Mouse (Mus musculus) E14TG2a.4 (cell line): ENCODE measurements around the gene Slc1a3.

Experiments used
- CTCF ChIP-seq: conservative IDR thresholded peaks from 2 replicates; pipeline ENCODE4 v1.5.1; 2014; ENCODE audit warnings: low read length
- POU5F1 ChIP-seq: IDR thresholded peaks from 2 replicates; pipeline ENCODE4 v1.6.1; 2014; ENCODE audit warnings: low read length, borderline replicate concordance

- TF ChIP-seq CTCF: no peak
- TF ChIP-seq POU5F1: no peak
Measured at GRCm38 (mm10) chr15:8685506-8685905, 25.1 kb downstream of the Slc1a3 start.
